Mouse (Mus musculus): ENCODE measurements around the gene Gm45808. TPM values are rescaled to one million over a fixed set of nuclear protein-coding genes. Genes with fewer than 3 reads are reported as not detected.

Gm45808 gene
- total and polyA plus RNA-seq, 2 experiments from 2014 or later: 0.18 to 14.2 TPM

DNA sequence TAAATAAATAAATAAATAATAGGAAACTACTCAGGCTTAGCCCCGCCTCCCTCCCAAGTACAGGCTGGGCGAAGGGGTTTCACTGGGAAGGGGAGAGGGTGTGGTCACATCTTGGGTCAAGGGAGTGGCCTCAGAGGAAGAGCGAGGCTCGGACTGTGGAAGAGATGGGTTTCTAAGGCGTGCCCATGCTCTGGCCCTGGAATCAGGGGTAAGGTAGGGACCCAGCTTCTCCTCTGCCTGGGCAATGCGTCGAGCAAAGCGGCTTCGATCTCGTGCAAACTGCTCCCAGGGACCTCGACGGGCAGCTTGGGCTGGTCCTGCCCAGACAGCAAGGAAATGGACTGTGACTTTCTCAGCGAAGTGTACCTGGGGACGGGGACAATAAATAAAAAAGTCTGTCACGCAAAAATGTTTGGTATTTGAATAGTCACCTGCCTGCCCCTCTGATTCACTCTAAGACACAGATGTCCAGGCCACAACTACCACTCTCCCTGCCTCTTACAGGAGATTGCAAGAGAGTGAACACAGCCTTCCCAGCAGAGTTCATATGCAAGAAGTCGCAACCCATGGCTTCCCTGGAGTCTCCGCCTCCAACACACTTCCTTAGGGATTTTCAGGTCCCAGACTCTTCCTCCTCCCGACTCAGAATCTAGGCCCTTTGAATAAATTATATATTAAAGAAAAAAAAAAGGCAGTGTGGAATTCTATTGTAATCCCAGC, 36.5 kb upstream of the Gm45808 start:
- Histone ChIP-seq H3K27me3 (ENCODE audit: control insufficient read depth, insufficient read depth, low read length) (no peaks in the 10 kb centered on the region), H3K27ac (ENCODE audit: low read depth) (no peak overlapping the region), H3K4me3 (ENCODE audit: low read depth, low read length) (peak overlapping the region; percentile 29), H3K9me3 (replicated peaks; ENCODE audit: control insufficient read depth, low read length) (no peaks in the 10 kb centered on the region), H3K9ac (replicated peaks; ENCODE audit: low read depth, low read length) (peak overlapping the region; percentile 25; the same call in 1 of the 2 replicates), H3K4me1 (ENCODE audit: control insufficient read depth, insufficient read depth) (peaks cover 26% of the 10 kb centered on the region), H3K36me3 (replicated peaks; ENCODE audit: control insufficient read depth, insufficient read depth, low read length) (peaks cover 12% of the 10 kb centered on the region; the same call in 1 of the 2 replicates), H3K4me2 (ENCODE audit: low read depth, low read length) (peak overlapping the region; percentile 57)
- DNase-seq (ENCODE audit: low spot score) (no peak), ATAC-seq (ENCODE audit: insufficient read depth, low read depth) (no peak)
- TF ChIP-seq CTCF (IDR thresholded peaks at IDR 0.05; ENCODE audit: low read depth) (no peak), EP300 (IDR thresholded peaks at IDR 0.05; ENCODE audit: low read depth) (no peak)
- WGBS: 69% methylated on average over 18 of the region's 18 CpGs

DNA sequence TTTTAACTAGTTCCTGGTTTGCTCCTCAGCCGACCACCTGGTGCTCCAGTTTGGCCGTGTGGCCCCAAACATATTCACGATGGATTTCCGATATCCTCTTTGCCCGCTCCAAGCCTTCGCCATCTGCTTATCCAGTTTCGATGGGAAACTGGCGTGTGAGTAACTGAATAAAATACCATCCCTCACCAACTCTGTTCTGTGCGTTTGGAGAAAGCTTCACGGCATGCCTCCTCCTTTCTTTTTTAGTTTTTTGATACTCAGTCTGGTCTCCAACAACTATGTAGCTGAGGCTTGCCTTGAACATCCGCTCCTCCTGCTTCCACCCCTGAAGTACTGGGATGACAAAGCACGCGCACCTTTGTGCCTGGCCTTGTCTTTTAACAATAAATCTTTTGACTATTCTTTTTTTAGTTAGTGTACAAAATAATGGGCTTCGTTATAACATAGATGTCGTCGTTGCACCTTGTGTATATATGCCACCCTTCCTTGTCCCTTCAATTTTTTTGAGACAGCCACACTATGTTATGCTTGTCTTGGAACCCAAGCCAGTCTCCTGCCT, 35.7 kb upstream of the Gm45808 start:
- TF ChIP-seq EP300 (IDR thresholded peaks at IDR 0.05; ENCODE audit: low read depth) (no peak), CTCF (IDR thresholded peaks at IDR 0.05; ENCODE audit: low read depth) (no peak)
- no peak for DNase-seq (ENCODE audit: low spot score)
- no peaks in the 10 kb centered on the region for H3K27me3 ChIP-seq (ENCODE audit: control insufficient read depth, insufficient read depth, low read length)
- WGBS: 53% methylated on average over 16 of the region's 16 CpGs
- H3K9me3 ChIP-seq (replicated peaks; ENCODE audit: control insufficient read depth, low read length): no peaks in the 10 kb centered on the region
- H3K9ac ChIP-seq (replicated peaks; ENCODE audit: low read depth, low read length): peak overlapping the region; percentile 38; the same call in 1 of the 2 replicates
- peak overlapping the region; percentile 60 for H3K4me2 ChIP-seq (ENCODE audit: low read depth, low read length)
- peak overlapping the region; percentile 69; the same call in 1 of the 2 replicates for H3K27ac ChIP-seq (ENCODE audit: low read depth)
- H3K36me3 ChIP-seq (replicated peaks; ENCODE audit: control insufficient read depth, insufficient read depth, low read length): peaks cover 12% of the 10 kb centered on the region; the same call in 1 of the 2 replicates
- peak overlapping the region; percentile 50 for H3K4me3 ChIP-seq (ENCODE audit: low read depth, low read length)
- H3K4me1 ChIP-seq (ENCODE audit: control insufficient read depth, insufficient read depth): peaks cover 26% of the 10 kb centered on the region
- no peak for ATAC-seq (ENCODE audit: insufficient read depth, low read depth)

DNA sequence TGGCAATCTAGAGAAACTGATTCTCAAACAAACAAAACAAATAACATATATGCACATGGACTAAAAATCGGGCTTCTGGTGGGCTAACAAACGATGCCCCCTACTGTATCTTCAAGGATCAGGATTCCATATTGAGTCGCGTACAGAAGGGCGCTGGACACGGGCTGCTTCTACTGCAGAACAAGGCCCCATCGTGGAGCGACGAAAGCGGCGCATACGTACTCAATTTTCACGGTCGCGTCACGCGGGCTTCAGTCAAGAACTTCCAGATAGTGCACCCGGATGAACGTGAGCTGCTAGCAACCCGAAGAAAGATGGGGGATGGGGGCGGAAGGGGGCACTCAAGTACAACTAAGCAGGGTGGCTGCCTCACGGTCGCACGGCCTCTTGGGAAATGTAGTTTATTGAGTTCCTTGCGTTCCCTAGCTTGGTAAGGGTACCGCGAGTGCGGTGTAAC, 35.1 kb upstream of the Gm45808 start:
- peak overlapping the region; percentile 69 for H3K27ac ChIP-seq (ENCODE audit: low read depth)
- under 1% methylated on average over 28 of the region's 28 CpGs for WGBS
- H3K36me3 ChIP-seq (replicated peaks; ENCODE audit: control insufficient read depth, insufficient read depth, low read length): peaks cover 12% of the 10 kb centered on the region; the same call in 1 of the 2 replicates
- no peaks in the 10 kb centered on the region for H3K27me3 ChIP-seq (ENCODE audit: control insufficient read depth, insufficient read depth, low read length)
- peak; percentile 27; the same call in 1 of the 2 replicates for ATAC-seq (ENCODE audit: insufficient read depth, low read depth)
- peaks cover 26% of the 10 kb centered on the region for H3K4me1 ChIP-seq (ENCODE audit: control insufficient read depth, insufficient read depth)
- H3K9me3 ChIP-seq (replicated peaks; ENCODE audit: control insufficient read depth, low read length): no peaks in the 10 kb centered on the region
- peak overlapping the region; percentile 38 for H3K9ac ChIP-seq (replicated peaks; ENCODE audit: low read depth, low read length)
- H3K4me2 ChIP-seq (ENCODE audit: low read depth, low read length): peak overlapping the region; percentile 60
- peak; percentile 87 for DNase-seq (ENCODE audit: low spot score)
- TF ChIP-seq CTCF (IDR thresholded peaks at IDR 0.05; ENCODE audit: low read depth): peak; percentile 12; the same call in 1 of the 2 replicates
- TF ChIP-seq EP300 (IDR thresholded peaks at IDR 0.05; ENCODE audit: low read depth): no peak
- H3K4me3 ChIP-seq (ENCODE audit: low read depth, low read length): peak overlapping the region; percentile 50

DNA sequence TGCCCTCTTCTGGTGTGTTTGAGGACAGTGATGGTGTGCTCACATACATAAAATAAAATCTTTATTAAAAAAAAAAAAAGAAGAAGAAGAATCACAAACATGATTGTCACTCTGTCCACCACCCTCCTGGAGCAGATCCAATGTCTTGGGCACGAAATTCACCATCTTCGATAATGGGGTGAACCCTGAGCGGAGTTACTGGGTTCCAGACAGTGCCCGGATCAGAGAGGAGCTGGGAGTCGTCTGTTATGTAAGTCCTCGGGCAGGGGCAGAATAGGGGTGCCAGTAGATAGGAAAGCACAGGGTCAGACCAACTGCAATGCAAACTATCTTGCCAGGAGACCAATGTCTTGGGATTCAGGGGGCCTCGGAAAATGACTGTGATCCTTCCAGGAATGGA, 34.0 kb upstream of the Gm45808 start:
- Histone ChIP-seq H3K4me2 (ENCODE audit: low read depth, low read length) (no peak overlapping the region), H3K4me3 (ENCODE audit: low read depth, low read length) (no peak overlapping the region), H3K4me1 (ENCODE audit: control insufficient read depth, insufficient read depth) (peaks cover 26% of the 10 kb centered on the region), H3K27me3 (ENCODE audit: control insufficient read depth, insufficient read depth, low read length) (no peaks in the 10 kb centered on the region), H3K9ac (replicated peaks; ENCODE audit: low read depth, low read length) (no peak overlapping the region), H3K27ac (ENCODE audit: low read depth) (no peak overlapping the region), H3K9me3 (replicated peaks; ENCODE audit: control insufficient read depth, low read length) (no peaks in the 10 kb centered on the region), H3K36me3 (replicated peaks; ENCODE audit: control insufficient read depth, insufficient read depth, low read length) (peaks cover 12% of the 10 kb centered on the region; the same call in 1 of the 2 replicates)
- DNase-seq (ENCODE audit: low spot score): no peak
- TF ChIP-seq EP300 (IDR thresholded peaks at IDR 0.05; ENCODE audit: low read depth) (no peak), CTCF (IDR thresholded peaks at IDR 0.05; ENCODE audit: low read depth) (no peak)
- ATAC-seq (ENCODE audit: insufficient read depth, low read depth): no peak
- WGBS: 89% methylated on average over 7 of the region's 7 CpGs

DNA sequence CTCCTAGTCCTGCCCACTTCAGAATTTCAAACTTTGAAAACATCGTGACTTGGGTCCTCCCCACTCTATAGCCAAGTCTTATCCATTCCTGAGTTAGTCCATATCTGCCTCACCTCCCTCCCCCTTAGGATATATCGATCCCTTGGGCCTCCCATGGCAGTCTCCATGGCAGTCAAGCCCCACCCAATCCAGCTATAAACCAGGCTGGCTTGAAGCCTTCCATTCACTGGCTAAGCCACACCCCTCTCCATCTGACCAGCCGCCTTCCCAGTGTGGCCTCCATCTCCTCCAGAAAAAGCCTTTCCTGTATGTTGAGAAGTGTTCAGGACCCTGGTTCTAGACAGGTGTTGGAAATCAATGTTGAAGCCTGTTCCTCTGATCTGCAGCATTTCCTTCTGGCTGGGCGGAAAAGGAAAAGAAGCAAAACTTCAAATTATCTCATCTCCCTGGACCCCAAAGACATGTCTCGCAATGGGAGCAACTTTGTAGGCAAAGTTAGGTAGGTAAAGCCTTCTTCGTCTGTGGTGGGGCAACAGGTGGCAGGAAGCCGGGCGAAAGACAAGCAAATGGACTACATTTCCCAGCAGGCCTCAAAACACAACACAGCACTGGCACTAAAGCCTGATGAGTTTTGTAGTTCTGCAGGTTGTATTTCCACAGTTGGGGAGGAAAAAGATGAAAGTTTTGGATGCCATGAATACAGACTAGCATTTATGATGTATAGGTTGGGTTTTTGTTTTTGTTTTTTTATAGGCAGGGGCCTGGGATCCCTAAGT, 32.9 kb upstream of the Gm45808 start:
- Histone ChIP-seq H3K4me3 (ENCODE audit: low read depth, low read length) (no peak overlapping the region), H3K4me1 (ENCODE audit: control insufficient read depth, insufficient read depth) (peaks cover 19% of the 10 kb centered on the region), H3K36me3 (replicated peaks; ENCODE audit: control insufficient read depth, insufficient read depth, low read length) (peaks cover 12% of the 10 kb centered on the region; the same call in 1 of the 2 replicates), H3K9me3 (replicated peaks; ENCODE audit: control insufficient read depth, low read length) (no peaks in the 10 kb centered on the region), H3K9ac (replicated peaks; ENCODE audit: low read depth, low read length) (no peak overlapping the region), H3K27me3 (ENCODE audit: control insufficient read depth, insufficient read depth, low read length) (no peaks in the 10 kb centered on the region), H3K27ac (ENCODE audit: low read depth) (no peak overlapping the region), H3K4me2 (ENCODE audit: low read depth, low read length) (no peak overlapping the region)
- TF ChIP-seq CTCF (IDR thresholded peaks at IDR 0.05; ENCODE audit: low read depth) (no peak), EP300 (IDR thresholded peaks at IDR 0.05; ENCODE audit: low read depth) (no peak)
- ATAC-seq (ENCODE audit: insufficient read depth, low read depth): no peak
- 72% methylated on average over 8 of the region's 8 CpGs for WGBS
- DNase-seq (ENCODE audit: low spot score): no peak

Data from heart, postnatal 0 days (tissue).